Mouse (Mus musculus) gastrocnemius, adult 2 months (tissue): Measurements from ENCODE around the gene Fblim1. TPM values are rescaled to one million over a fixed set of nuclear protein-coding genes. Genes with fewer than 3 reads are reported as not detected.
A peak's percentile ranks its signal among the peaks of the same experiment; 100 is the strongest.

Source experiments
- DNase-seq: peaks from one replicate; pipeline ENCODE4 v3.0.0; 2022
- H3K27ac ChIP-seq: fragments of 200-600 bp; 2 replicates; pipeline ENCODE4 v1.8.1; 2022; ENCODE audit warnings: mild to moderate bottlenecking
- H3K4me3 ChIP-seq: fragments of 200-600 bp; 2 replicates; pipeline ENCODE4 v1.8.1; 2022; ENCODE audit warnings: mild to moderate bottlenecking, moderate library complexity
- CTCF ChIP-seq: fragments of 200-600 bp; IDR thresholded peaks from 2 replicates; pipeline ENCODE4 v1.8.1; 2022; ENCODE audit warnings: antibody characterized with exemption, mild to moderate bottlenecking, moderate library complexity
- intact Hi-C: fragments of 180-260 bp; cut with DNase I; formaldehyde crosslinking; loops from one replicate; pipeline ENCODE4 v1.15.1; 2025
- total RNA-seq, 2 experiments: library from RNA; stranded (reverse); gene quantifications; 2 replicates each; pipeline ENCODE4 v1.2.3; 2021

Fblim1 gene
- total RNA-seq, 2 experiments from 2014 or later: 1.1 to 1.5 TPM

DNA sequence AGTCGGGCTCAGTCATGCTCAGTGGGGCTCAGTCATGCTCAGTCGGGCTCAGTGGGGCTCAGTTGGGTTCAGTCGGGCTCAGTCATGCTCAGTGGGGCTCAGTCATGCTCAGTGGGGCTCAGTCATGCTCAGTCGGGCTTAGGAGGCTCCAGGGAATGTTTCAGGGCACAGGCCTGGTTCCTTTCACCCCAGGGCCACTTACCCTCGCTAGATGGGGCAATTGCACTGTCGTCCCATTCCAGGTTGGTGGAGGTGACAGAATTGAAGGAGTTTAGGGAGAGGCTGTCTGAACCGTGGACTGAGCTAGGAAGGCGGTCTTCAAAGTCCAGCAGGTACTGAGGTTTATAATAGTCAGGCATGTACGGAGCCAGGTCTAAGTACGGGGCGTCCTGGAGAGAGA, 33.6 kb upstream of the Fblim1 start:
- no peak for DNase-seq
- intact Hi-C loops: no loop called here
- H3K27ac ChIP-seq: no peak overlapping the region
- no peak overlapping the region for H3K4me3 ChIP-seq
- TF ChIP-seq CTCF: no peak

DNA sequence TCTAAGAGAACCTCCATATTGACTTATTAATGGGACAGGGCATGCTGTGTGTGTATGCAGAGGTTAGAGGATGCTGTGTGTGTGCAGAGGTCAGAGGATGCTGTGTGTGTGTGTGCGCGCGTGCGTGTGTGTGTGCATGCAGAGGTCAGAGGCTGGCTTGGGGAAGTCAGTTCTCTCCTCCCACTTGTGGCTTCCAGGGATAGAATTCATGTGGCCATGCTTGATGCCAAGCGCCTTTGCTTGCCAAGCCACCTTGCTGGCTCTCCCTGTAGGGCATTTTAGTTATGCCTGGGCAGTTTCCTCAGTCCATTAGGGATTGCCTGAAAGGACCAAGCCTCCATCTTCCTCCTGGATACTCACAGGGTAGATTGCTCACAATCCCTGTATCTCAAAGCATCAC, 30.8 kb upstream of the Fblim1 start:
- intact Hi-C loops: loop anchor here (2.0 kb wide), 1 partner anchor 14 kb away; the partner anchor contains the start of gene Slc25a34
- H3K27ac ChIP-seq: 0 out of 2 replicates have a peak overlapping the region, but pooled peaks have one; percentile 41
- no peak overlapping the region for H3K4me3 ChIP-seq
- DNase-seq: peak; percentile 78
- TF ChIP-seq CTCF: no peak

DNA sequence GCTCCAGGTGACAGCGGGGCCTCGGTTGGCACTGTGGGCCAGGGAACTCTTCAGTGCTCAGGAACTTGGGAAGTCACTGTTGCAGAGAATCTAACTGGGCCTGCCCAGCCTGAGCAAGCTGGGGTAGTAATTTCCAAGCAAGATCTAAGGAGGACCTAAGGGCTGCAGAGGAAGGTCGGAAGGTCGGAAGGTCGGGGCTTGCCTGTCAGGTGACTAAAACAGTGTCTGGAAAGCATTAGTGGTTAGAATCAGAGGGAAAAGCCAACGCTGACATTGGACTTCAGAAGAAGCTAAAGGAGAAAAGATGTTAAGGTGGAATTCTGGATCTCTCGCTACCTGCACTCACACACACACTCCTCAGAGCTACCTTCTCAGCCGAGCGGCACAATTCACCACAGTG, 30.1 kb upstream of the Fblim1 start:
- H3K27ac ChIP-seq: no peak overlapping the region
- intact Hi-C loops: loop anchor here (2.0 kb wide), 1 partner anchor 13 kb away; the partner anchor contains the start of gene Slc25a34

DNA sequence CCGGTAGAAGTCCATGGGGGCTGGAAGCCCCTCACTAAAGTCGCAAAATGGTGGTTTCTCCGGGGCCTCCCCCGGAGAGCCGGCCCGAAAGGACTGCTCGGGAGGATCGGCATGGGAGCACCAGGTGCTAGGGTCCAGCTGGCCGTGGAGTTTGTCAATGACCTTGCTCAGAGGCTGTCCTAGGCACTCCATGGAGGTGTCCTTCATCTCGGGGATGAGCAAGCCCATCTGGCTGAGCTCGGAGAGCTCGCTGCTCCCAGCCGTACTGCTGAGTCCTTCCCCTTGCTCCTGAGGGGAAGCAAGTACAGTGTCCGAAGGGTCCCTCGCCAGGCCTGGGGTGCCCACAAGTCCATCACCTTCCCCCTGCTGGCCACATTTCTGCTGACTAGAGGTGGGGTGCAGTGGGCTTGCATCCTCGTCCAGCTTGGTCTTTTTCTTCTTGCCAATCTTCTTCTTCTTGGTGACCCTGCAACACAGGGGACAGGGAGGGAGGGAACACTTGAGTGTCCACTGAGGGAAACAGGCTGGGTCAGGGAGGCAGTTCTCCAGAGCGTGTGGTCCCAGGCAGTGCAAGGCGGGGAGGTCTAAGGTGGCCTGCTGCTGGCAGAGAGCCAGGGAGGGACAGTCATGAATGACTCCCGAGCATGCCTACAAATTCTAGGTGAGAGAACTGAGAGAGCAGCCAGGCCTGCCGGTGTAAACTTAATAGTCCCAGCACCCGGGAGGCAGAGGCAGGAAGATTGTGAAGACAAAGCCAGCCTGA, 26.4 kb upstream of the Fblim1 start:
- Histone ChIP-seq H3K4me3 (no peak overlapping the region), H3K27ac (no peak overlapping the region)
- no peak for TF ChIP-seq CTCF
- DNase-seq: no peak
- intact Hi-C loops: no loop called here

More for the DNA sequence above, 30.1 kb upstream of the Fblim1 start:
- DNase-seq: no peak
- H3K4me3 ChIP-seq: no peak overlapping the region
- no peak for TF ChIP-seq CTCF

DNA sequence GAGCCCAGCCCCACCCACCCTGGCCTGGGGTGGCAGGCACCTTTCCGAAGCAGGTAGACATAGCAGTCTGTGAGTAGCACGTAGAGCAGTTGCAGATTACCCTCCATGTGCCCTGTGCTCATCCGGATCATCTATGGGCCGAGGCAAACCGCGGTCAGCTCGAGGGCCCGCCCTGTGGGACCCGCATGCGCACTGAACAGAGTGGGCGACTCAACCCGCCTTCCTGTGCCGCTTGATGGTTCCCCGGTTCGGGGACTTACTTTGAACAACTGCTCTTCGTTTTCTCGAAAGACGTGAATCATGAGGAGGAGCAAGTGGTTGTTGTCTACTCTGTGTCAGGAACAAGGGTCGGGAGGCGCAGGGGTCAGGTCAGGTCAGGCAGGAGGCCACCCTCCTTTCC, 25.4 kb upstream of the Fblim1 start:
- TF ChIP-seq CTCF: no peak
- H3K4me3 ChIP-seq: no peak overlapping the region
- intact Hi-C loops: no loop called here

GRCm38 (mm10) chr4:141630021-141630420, 24.1 kb upstream of the Fblim1 start:
- DNase-seq: no peak
- Histone ChIP-seq H3K27ac (no peak overlapping the region), H3K4me3 (no peak overlapping the region)
- no peak for TF ChIP-seq CTCF
- intact Hi-C loops: no loop called here

More for the DNA sequence above, 25.4 kb upstream of the Fblim1 start:
- no peak for DNase-seq
- H3K27ac ChIP-seq: no peak overlapping the region

GRCm38 (mm10) chr4:141628661-141629060, 22.8 kb upstream of the Fblim1 start:
- Histone ChIP-seq H3K27ac (no peak overlapping the region), H3K4me3 (no peak overlapping the region)
- no peak for DNase-seq
- no peak for TF ChIP-seq CTCF
- intact Hi-C loops: no loop called here

DNA sequence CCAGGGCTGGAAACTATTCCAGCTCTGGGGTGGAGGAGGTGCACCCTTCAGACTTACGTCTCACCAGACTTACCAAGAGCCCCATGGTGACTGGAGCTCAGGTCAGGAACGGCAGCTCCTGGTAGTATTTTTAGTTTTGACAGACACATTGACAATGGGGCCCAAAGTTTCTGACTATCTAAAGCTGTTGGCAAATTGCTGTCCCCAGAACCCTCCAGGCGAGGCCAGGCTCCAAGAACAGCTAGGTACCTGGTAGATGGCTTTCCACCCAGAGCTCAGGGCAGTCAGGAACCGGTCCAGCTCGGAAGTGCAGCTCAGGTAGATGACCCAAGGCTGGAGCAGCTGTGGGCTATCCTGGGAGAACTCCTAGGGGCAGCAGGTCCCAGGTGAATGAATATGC, 21.6 kb upstream of the Fblim1 start:
- no peak for DNase-seq
- intact Hi-C loops: no loop called here
- Histone ChIP-seq H3K4me3 (no peak overlapping the region), H3K27ac (no peak overlapping the region)
- TF ChIP-seq CTCF: no peak

DNA sequence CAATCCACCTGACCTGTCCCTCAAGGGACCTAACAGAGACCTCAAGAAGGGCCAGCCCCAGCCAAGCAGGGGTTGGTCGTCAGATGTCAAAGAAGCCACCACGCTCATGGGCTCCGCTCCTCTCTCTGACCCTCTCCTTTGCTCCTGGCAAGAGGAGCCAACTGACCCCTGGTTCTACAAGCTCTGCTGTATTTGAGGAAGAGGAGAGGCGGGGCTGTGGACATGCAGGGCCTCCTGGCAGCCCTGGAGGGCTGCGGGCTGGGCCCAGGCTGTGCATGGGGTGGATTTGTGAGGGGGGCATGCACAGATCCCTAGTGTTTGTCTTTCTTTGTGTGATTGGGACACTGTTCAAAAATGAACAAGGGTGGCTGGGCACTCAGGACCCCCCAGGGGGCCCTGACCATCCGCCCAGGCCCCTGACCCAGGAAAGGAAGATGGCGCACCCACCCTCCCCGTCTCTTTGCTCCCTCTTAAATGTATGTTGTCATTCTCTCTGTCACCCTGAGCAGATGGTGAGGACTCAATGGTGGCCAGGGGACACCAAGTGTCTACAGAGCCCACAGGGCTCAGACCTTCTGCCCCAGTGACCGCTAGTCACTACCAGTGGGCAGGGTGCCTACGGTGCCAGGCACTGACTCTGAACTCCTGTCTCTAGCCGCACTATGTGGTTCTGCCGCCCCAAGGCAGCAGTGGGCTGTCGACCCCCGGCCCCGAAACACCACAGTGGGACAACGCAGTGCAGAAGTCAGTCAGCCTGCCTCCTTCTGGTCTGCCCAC, 20.1 kb upstream of the Fblim1 start:
- intact Hi-C loops: no loop called here
- Histone ChIP-seq H3K4me3 (no peak overlapping the region), H3K27ac (no peak overlapping the region)
- no peak for DNase-seq
- no peak for TF ChIP-seq CTCF

DNA sequence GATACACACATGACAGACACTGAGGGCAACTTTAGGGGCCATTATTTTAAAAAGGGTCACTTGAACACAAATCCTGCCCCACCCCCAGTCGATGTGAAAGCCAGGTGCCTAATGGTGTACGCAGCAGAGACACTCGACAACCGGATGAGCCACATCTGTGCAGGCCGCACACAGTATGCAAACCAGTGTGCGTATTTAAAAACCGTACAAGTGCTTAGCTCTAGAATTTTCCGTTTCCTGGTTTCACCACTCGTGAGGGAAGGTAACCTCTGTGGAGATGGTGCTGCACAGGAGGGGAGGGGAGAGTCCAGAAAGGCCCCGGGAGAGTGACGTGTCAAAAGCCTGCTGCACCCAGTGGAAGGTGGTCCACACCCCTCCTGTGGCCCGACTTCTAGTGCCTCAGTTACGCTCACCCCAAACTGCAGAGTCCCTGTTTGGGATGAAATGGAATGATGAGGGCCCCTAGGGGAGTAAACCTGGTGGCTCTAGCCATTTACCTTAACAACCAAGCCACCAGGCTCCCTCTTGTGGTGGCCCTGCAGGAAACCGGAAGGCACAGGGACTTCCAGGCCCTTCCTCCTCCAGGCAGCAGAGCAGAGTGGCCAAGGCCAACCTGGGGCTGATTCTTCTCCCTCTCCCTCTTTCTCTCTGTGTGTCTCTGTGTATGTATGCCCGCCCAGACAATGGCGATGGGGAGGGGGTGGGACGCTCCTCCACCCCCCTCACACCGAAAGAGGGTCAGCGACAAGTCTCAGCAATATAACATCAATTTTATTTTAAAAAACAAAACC, 19.3 kb upstream of the Fblim1 start:
- Histone ChIP-seq H3K27ac (peak overlapping the region; percentile 90), H3K4me3 (no peak overlapping the region)
- intact Hi-C loops: no loop called here
- TF ChIP-seq CTCF: peak; percentile 60
- DNase-seq: no peak

- DNase-seq: no peak
- TF ChIP-seq CTCF: no peak
- Histone ChIP-seq H3K27ac (peak overlapping the region; percentile 90), H3K4me3 (no peak overlapping the region)
- intact Hi-C loops: no loop called here
Measured at GRCm38 (mm10) chr4:141624134-141624533, 18.2 kb upstream of the Fblim1 start.

DNA sequence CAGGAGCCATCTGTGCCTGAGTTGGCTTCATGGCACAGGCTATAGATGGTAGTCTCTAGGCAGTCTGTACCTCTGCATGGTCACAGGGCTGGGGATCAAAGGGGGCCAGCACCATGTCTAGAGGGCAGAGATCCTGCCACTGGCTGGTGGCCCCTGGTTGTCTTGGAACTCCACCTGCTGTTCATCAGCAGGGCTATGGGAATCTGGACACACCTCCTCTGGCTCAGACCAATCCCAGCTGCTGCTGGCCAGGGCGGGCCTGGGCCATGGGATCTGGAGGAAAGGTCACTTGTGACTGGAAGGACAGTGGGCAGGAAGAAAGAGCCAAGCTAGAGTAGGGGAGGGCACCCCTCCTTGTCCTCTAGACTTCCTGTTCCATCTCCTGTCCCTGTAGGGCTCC, 17.8 kb upstream of the Fblim1 start, which contains the start of gene Slc25a34:
Slc25a34 (minus strand) TSS at position 156 of the 400 bp plus-strand sequence.
- 0 out of 2 replicates have a peak, but pooled peaks have one; percentile 6 for TF ChIP-seq CTCF
- Histone ChIP-seq H3K27ac (peak within 1 kb of the TSS; percentile 90), H3K4me3 (peak within 1 kb of the TSS; percentile 69)
- intact Hi-C loops: loop anchor here (2.0 kb wide), 1 partner anchor 13 kb away; no protein-coding TSS in a partner anchor
- peak; percentile 88 for DNase-seq

DNA sequence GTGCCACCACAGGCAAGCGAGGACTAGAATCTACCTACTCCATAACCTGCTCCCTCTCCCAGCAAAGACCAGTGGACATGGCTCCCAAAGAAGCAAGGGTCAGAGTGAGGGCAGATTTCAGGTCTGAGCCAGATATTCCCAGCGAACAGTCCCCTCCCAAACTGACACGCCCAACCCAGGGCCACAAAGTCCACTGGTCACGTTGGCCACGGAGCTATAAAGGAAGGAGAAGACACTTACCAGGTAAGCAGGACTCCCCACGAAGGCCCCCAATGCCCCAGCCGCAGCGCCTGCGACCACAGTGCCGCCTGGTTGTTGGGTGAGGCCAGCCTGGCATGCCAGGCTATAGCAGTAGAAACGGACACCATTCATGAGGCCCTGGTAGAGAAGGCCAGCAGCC, 17.1 kb upstream of the Fblim1 start:
- intact Hi-C loops: loop anchor here (2.0 kb wide), 1 partner anchor 14 kb away; no protein-coding TSS in a partner anchor
- peak overlapping the region; percentile 90 for H3K27ac ChIP-seq
- TF ChIP-seq CTCF: no peak
- peak overlapping the region; percentile 69 for H3K4me3 ChIP-seq
- DNase-seq: no peak
